Mouse (Mus musculus): ENCODE measurements around the gene Adgrl2. TPM values are rescaled to one million over a fixed set of nuclear protein-coding genes. Genes with fewer than 3 reads are reported as not detected.
A peak's percentile ranks its signal among the peaks of the same experiment; 100 is the strongest.

Adgrl2 gene
- polyA plus RNA-seq, 1 experiment from 2014 or later: 101 TPM

- Histone ChIP-seq H3K27me3 (no peaks in the 10 kb centered on the region), H3K27ac (peak overlapping the region; percentile 100), H3K9me3 (no peaks in the 10 kb centered on the region), H3K4me1 (replicated peaks) (peaks cover 37% of the 10 kb centered on the region), H3K9ac (replicated peaks) (peak overlapping the region; percentile 99), H3K4me3 (replicated peaks) (peak overlapping the region; percentile 82), H3K4me2 (peak overlapping the region; percentile 81), H3K36me3 (no peaks in the 10 kb centered on the region)
- peak; percentile 85 for ATAC-seq (ENCODE audit: insufficient number of reproducible peaks, insufficient read depth, low FRiP score, low TSS enrichment, low read depth)
- under 1% methylated on average over 74 of the region's 75 CpGs for WGBS
Observed at GRCm38 (mm10) chr3:148988996-148989817, 1.1 kb downstream of the Adgrl2 start.

- peaks cover 44% of the 10 kb centered on the region for H3K4me1 ChIP-seq (replicated peaks)
- H3K36me3 ChIP-seq: no peaks in the 10 kb centered on the region
- H3K4me3 ChIP-seq (replicated peaks): peak overlapping the region; percentile 82
- ATAC-seq (ENCODE audit: insufficient number of reproducible peaks, insufficient read depth, low FRiP score, low TSS enrichment, low read depth): no peak
- peak overlapping the region; percentile 100 for H3K27ac ChIP-seq
- under 1% methylated on average over 84 of the region's 84 CpGs for WGBS
- no peaks in the 10 kb centered on the region for H3K9me3 ChIP-seq
- H3K9ac ChIP-seq (replicated peaks): peak overlapping the region; percentile 99
- no peaks in the 10 kb centered on the region for H3K27me3 ChIP-seq
- H3K4me2 ChIP-seq: peak overlapping the region; percentile 81
Observed at GRCm38 (mm10) chr3:148988293-148988995, 1.9 kb downstream of the Adgrl2 start.

- peak; percentile 45 for ATAC-seq (ENCODE audit: insufficient number of reproducible peaks, insufficient read depth, low FRiP score, low TSS enrichment, low read depth)
Observed at GRCm38 (mm10) chr3:148987591-148988292, 2.6 kb downstream of the Adgrl2 start.

GRCm38 (mm10) chr3:148986894-148987590, 3.3 kb downstream of the Adgrl2 start:
- peak overlapping the region; percentile 82 for H3K4me3 ChIP-seq (replicated peaks)
- H3K36me3 ChIP-seq: no peaks in the 10 kb centered on the region
- WGBS: under 1% methylated on average over 27 of the region's 27 CpGs
- H3K4me1 ChIP-seq (replicated peaks): peaks cover 39% of the 10 kb centered on the region
- no peaks in the 10 kb centered on the region for H3K27me3 ChIP-seq
- 0 out of 2 replicates have a peak, but pooled peaks have one; percentile 5 for ATAC-seq (ENCODE audit: insufficient number of reproducible peaks, insufficient read depth, low FRiP score, low TSS enrichment, low read depth)
- peak overlapping the region; percentile 81 for H3K4me2 ChIP-seq
- H3K27ac ChIP-seq: peak overlapping the region; percentile 100
- peak overlapping the region; percentile 99 for H3K9ac ChIP-seq (replicated peaks)
- H3K9me3 ChIP-seq: no peaks in the 10 kb centered on the region

More at GRCm38 (mm10) chr3:148987591-148988292, 2.6 kb downstream of the Adgrl2 start:
- Histone ChIP-seq H3K27me3 (no peaks in the 10 kb centered on the region), H3K27ac (peak overlapping the region; percentile 100), H3K4me2 (peak overlapping the region; percentile 81), H3K36me3 (no peaks in the 10 kb centered on the region), H3K4me1 (replicated peaks) (peaks cover 43% of the 10 kb centered on the region), H3K9me3 (no peaks in the 10 kb centered on the region), H3K4me3 (replicated peaks) (peak overlapping the region; percentile 82), H3K9ac (replicated peaks) (peak overlapping the region; percentile 99)
- under 1% methylated on average over 45 of the region's 45 CpGs for WGBS

- H3K4me3 ChIP-seq (replicated peaks): peak overlapping the region; percentile 82
- 1% methylated on average over 17 of the region's 17 CpGs for WGBS
- H3K36me3 ChIP-seq: no peaks in the 10 kb centered on the region
- H3K4me1 ChIP-seq (replicated peaks): peaks cover 40% of the 10 kb centered on the region
- H3K9ac ChIP-seq (replicated peaks): peak overlapping the region; percentile 99
- H3K27ac ChIP-seq: peak overlapping the region; percentile 100
- no peak for ATAC-seq (ENCODE audit: insufficient number of reproducible peaks, insufficient read depth, low FRiP score, low TSS enrichment, low read depth)
- no peaks in the 10 kb centered on the region for H3K27me3 ChIP-seq
- H3K4me2 ChIP-seq: peak overlapping the region; percentile 81
- no peaks in the 10 kb centered on the region for H3K9me3 ChIP-seq
Observed at GRCm38 (mm10) chr3:148986296-148986893, 4.0 kb downstream of the Adgrl2 start.

- Histone ChIP-seq H3K4me1 (replicated peaks) (peaks cover 40% of the 10 kb centered on the region), H3K9ac (replicated peaks) (no peak overlapping the region), H3K9me3 (no peaks in the 10 kb centered on the region), H3K4me3 (replicated peaks) (peak overlapping the region; percentile 6; the same call in 1 of the 2 replicates), H3K36me3 (no peaks in the 10 kb centered on the region), H3K27ac (no peak overlapping the region), H3K27me3 (no peaks in the 10 kb centered on the region), H3K4me2 (peak overlapping the region; percentile 81)
- ATAC-seq (ENCODE audit: insufficient number of reproducible peaks, insufficient read depth, low FRiP score, low TSS enrichment, low read depth): no peak
- 23% methylated on average over 6 of the region's 6 CpGs for WGBS
Observed at GRCm38 (mm10) chr3:148984326-148984725, 6.0 kb downstream of the Adgrl2 start.

GRCm38 (mm10) chr3:148982370-148982769, 8.0 kb downstream of the Adgrl2 start:
- peaks cover 54% of the 10 kb centered on the region for H3K4me1 ChIP-seq (replicated peaks)
- H3K4me2 ChIP-seq: 0 out of 2 replicates have a peak overlapping the region, but pooled peaks have one; percentile 15
- H3K27me3 ChIP-seq: no peaks in the 10 kb centered on the region
- H3K36me3 ChIP-seq: no peaks in the 10 kb centered on the region
- 83% methylated on average over 4 of the region's 4 CpGs for WGBS
- no peak for ATAC-seq (ENCODE audit: insufficient number of reproducible peaks, insufficient read depth, low FRiP score, low TSS enrichment, low read depth)
- H3K9me3 ChIP-seq: no peaks in the 10 kb centered on the region
- no peak overlapping the region for H3K4me3 ChIP-seq (replicated peaks)
- H3K27ac ChIP-seq: no peak overlapping the region
- H3K9ac ChIP-seq (replicated peaks): no peak overlapping the region

- Histone ChIP-seq H3K27ac (no peak overlapping the region), H3K27me3 (no peaks in the 10 kb centered on the region), H3K9ac (replicated peaks) (no peak overlapping the region), H3K4me2 (peak overlapping the region; percentile 15; the same call in 1 of the 2 replicates), H3K36me3 (no peaks in the 10 kb centered on the region), H3K4me1 (replicated peaks) (peaks cover 60% of the 10 kb centered on the region), H3K9me3 (no peaks in the 10 kb centered on the region), H3K4me3 (replicated peaks) (no peak overlapping the region)
- WGBS: 35% methylated on average over 8 of the region's 8 CpGs
- ATAC-seq (ENCODE audit: insufficient number of reproducible peaks, insufficient read depth, low FRiP score, low TSS enrichment, low read depth): no peak
Observed at GRCm38 (mm10) chr3:148981776-148982175, 8.6 kb downstream of the Adgrl2 start.

GRCm38 (mm10) chr3:148978541-148978940, 11.8 kb downstream of the Adgrl2 start:
- Histone ChIP-seq H3K27me3 (no peaks in the 10 kb centered on the region), H3K9ac (replicated peaks) (no peak overlapping the region), H3K36me3 (no peaks in the 10 kb centered on the region), H3K27ac (no peak overlapping the region), H3K4me1 (replicated peaks) (peaks cover 36% of the 10 kb centered on the region), H3K4me3 (replicated peaks) (no peak overlapping the region), H3K4me2 (no peak overlapping the region), H3K9me3 (no peaks in the 10 kb centered on the region)
- no peak for ATAC-seq (ENCODE audit: insufficient number of reproducible peaks, insufficient read depth, low FRiP score, low TSS enrichment, low read depth)
- WGBS: 66% methylated on average over 8 of the region's 8 CpGs

GRCm38 (mm10) chr3:148977838-148978237, 12.5 kb downstream of the Adgrl2 start:
- no peak overlapping the region for H3K9ac ChIP-seq (replicated peaks)
- no peak overlapping the region for H3K4me3 ChIP-seq (replicated peaks)
- no peaks in the 10 kb centered on the region for H3K27me3 ChIP-seq
- H3K36me3 ChIP-seq: no peaks in the 10 kb centered on the region
- ATAC-seq (ENCODE audit: insufficient number of reproducible peaks, insufficient read depth, low FRiP score, low TSS enrichment, low read depth): no peak
- H3K4me1 ChIP-seq (replicated peaks): peaks cover 36% of the 10 kb centered on the region
- H3K9me3 ChIP-seq: no peaks in the 10 kb centered on the region
- H3K4me2 ChIP-seq: no peak overlapping the region
- 87% methylated on average over 6 of the region's 6 CpGs for WGBS
- no peak overlapping the region for H3K27ac ChIP-seq
